Mouse (Mus musculus) kidney, adult 8-10 months (tissue): ENCODE results near the gene Dolpp1.
A peak's percentile ranks its signal among the peaks of the same experiment; 100 is the strongest.

Experiments
- DNase-seq, 2 experiments: peaks; one replicate each; pipeline ENCODE4 v3.0.0; 2022

The Dolpp1 gene

GRCm38 (mm10) chr2:30441518-30442497 is 49.8 kb downstream of the Dolpp1 start:
- peak; percentile 76 to 85 for DNase-seq

DNA sequence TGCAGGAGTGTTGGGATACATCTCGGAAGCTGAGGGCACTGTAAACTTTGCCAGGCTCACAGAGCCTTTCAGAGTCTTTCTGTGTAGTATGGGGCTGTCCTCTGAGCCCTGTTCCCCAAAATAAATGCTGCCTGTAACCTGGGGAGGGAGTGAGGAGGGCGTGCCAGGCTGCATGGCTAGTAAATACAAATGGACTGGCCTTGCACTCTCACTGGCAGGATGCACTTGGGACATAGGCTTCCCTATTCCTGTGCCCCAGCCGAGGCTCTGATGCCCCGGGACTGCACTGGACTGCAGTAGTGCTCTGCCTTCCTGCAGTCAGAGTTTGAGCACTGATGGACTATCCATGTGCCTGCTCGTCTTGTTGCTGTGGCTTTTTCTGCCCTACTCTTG is 50.4 kb downstream of the Dolpp1 start:
- DNase-seq: no peak

DNA sequence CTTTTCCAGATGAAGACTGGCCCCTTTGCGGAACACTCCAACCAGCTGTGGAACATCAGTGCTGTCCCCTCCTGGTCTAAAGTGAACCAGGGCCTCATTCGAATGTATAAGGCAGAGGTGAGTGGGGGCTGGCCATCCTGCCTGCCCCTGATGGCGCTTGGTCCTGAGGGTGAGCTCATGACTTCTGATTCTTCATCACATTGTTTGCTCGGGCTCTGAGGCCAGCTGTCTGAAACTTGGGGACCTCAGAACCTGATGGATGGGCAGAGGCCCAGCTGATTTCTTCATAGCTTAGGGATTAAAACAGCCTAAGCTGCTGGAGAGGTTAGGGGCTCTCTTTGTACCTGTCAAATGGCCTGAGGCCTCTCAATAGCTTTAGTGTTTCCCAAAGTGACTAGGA is 51.2 kb downstream of the Dolpp1 start:
- DNase-seq: no peak

- no peak for DNase-seq
Measured at GRCm38 (mm10) chr2:30444006-30444405, 52.0 kb downstream of the Dolpp1 start.

DNA sequence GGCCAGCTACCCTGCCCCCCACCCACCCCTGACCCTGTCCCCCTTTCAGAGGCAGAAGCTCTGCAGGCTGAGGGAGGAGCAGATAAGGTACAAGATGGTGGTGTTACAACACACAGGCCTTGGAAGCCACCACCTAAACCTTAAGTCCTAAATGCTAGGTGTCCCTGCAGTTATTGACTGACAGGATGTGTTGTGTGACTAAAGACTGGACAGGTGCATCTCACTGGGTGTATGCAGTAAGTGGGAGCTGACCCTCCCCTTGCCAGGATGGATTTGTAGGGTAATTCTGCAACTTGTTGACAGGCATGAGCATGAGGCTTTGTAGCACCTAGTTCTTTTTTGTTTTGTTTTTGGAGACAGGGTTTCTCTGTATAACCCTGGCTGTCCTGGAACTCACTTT is 52.4 kb downstream of the Dolpp1 start:
- no peak for DNase-seq

GRCm38 (mm10) chr2:30445312-30445711 is 53.3 kb downstream of the Dolpp1 start:
- DNase-seq: peak; percentile 63 to 69

GRCm38 (mm10) chr2:30446891-30447826 is 55.1 kb downstream of the Dolpp1 start:
- DNase-seq: no peak

DNA sequence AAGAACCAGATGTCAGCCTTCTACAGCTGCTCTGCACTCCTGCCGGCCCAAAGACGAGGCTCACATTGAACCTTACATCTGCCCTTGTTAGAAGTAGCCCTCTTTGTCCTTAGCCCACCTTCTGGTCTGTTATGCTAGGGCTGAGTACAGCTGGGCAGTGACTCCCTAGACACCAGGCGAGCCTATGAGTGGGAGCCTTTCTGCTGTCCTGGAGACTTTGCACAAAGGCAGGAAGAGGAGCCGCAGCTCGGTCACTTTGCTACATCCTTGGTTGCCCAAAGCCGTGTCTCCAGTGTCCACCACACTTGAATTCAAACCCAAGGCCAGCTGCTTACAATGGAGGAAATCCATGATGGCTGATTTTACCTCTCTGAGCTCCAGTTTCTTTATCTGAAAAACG is 56.3 kb downstream of the Dolpp1 start:
- DNase-seq: no peak
